Mouse (Mus musculus) liver, adult 2 months (tissue): ENCODE measurements around the gene Gabrd. TPM values are rescaled to one million over a fixed set of nuclear protein-coding genes. Genes with fewer than 3 reads are reported as not detected.

Experiments
- DNase-seq: peaks from one replicate; pipeline ENCODE4 v3.0.0-alpha.2; 2011; ENCODE audit warnings: low read depth, low spot score; ENCODE audit errors: extremely low read depth
- H3K27ac ChIP-seq: fragments of 200-500 bp; replicated peaks from 2 replicates; pipeline ENCODE4 v1.5.1; 2012; ENCODE audit warnings: low read depth, mild to moderate bottlenecking, control low read depth, inconsistent platforms, low read length; ENCODE audit not compliant: insufficient read depth
- H3K27me3 ChIP-seq: fragments of 200-500 bp; 2 replicates; pipeline ENCODE4 v1.6.1; 2012; ENCODE audit warnings: mild to moderate bottlenecking, moderate library complexity, low read length, inconsistent platforms; ENCODE audit not compliant: control insufficient read depth, insufficient read depth
- H3K36me3 ChIP-seq: fragments of 200-500 bp; 2 replicates; pipeline ENCODE4 v1.6.1; 2012; ENCODE audit warnings: low read length, inconsistent platforms; ENCODE audit not compliant: control insufficient read depth, insufficient read depth
- H3K4me1 ChIP-seq: fragments of 200-500 bp; 2 replicates; pipeline ENCODE4 v1.6.1; 2011; ENCODE audit warnings: low read length; ENCODE audit not compliant: control insufficient read depth, insufficient read depth
- H3K4me3 ChIP-seq: fragments of 200-500 bp; 2 replicates; pipeline ENCODE4 v1.5.1; 2011; ENCODE audit warnings: low read depth, mild to moderate bottlenecking, control low read depth, low read length, moderate library complexity; ENCODE audit not compliant: insufficient read depth
- H3K79me2 ChIP-seq: fragments of 200-500 bp; 2 replicates; pipeline ENCODE4 v1.6.1; 2012; ENCODE audit warnings: inconsistent platforms, mild to moderate bottlenecking, low read length, moderate library complexity; ENCODE audit not compliant: control insufficient read depth, insufficient read depth
- H3K9ac ChIP-seq: fragments of 200-500 bp; 2 replicates; pipeline ENCODE4 v1.6.1; 2012; ENCODE audit warnings: low read depth, mild to moderate bottlenecking, control low read depth, inconsistent platforms, low read length
- CTCF ChIP-seq: fragments of 200-500 bp; IDR thresholded peaks from 2 replicates; pipeline ENCODE4 v1.5.1; 2011; ENCODE audit warnings: low read depth, low read length, control low read depth
- POLR2A ChIP-seq: fragments of 200-500 bp; IDR thresholded peaks from 2 replicates; pipeline ENCODE4 v1.6.1; 2011; ENCODE audit warnings: low read length, control low read depth; ENCODE audit not compliant: insufficient read depth; ENCODE audit errors: extremely low read depth
- WGBS: fragments of 180-500 bp; shearing (Covaris S2); methylation state at CpG from one replicate; pipeline ENCODE4 v1.1.7; 2018; 5-methylcytosine and 5-hydroxymethylcytosine counted together
- polyA plus RNA-seq: library from polyadenylated mRNA; depleted of rRNA; stranded (reverse); fragments of >200 nt; gene quantifications from 2 replicates; pipeline ENCODE4 v1.2.3, GENCODE M21; 2012
- total RNA-seq: library from RNA; depleted of rRNA; stranded (reverse); fragments of >200 nt; gene quantifications from 2 replicates; pipeline ENCODE4 v1.2.3, GENCODE M21; 2014

Gabrd gene
- total and polyA plus RNA-seq, 2 experiments, result under 0.01 to 0.11 TPM

GRCm38 (mm10) chr4:155413641-155414335, 15.9 kb upstream of the Gabrd start:
- no peak overlapping the region for H3K27ac ChIP-seq
- H3K36me3 ChIP-seq, result no peaks in the 10 kb centered on the region
- H3K27me3 ChIP-seq, result peaks cover 5% of the 10 kb centered on the region
- H3K9ac ChIP-seq, result no peak overlapping the region
- no peaks in the 10 kb centered on the region for H3K79me2 ChIP-seq
- no peak overlapping the region for H3K4me3 ChIP-seq
- WGBS, result 90% methylated on average over 11 of the region's 11 CpGs
- DNase-seq, result no peak
- TF ChIP-seq POLR2A, result no peak
- TF ChIP-seq CTCF, result no peak
- H3K4me1 ChIP-seq, result no peaks in the 10 kb centered on the region

GRCm38 (mm10) chr4:155412124-155412523, 14.2 kb upstream of the Gabrd start:
- Histone ChIP-seq H3K36me3 (no peaks in the 10 kb centered on the region), H3K9ac (no peak overlapping the region), H3K4me3 (no peak overlapping the region), H3K27ac (no peak overlapping the region), H3K4me1 (no peaks in the 10 kb centered on the region), H3K27me3 (peaks cover 5% of the 10 kb centered on the region), H3K79me2 (no peaks in the 10 kb centered on the region)
- no peak for TF ChIP-seq POLR2A
- no peak for TF ChIP-seq CTCF
- WGBS, result 88% methylated on average over 6 of the region's 6 CpGs
- no peak for DNase-seq

GRCm38 (mm10) chr4:155409058-155409776, 11.3 kb upstream of the Gabrd start, which contains the start of gene Cfap74:
Gene Cfap74 (plus strand): TSS chr4:155409190.
- 5% methylated on average over 35 of the region's 35 CpGs for WGBS

GRCm38 (mm10) chr4:155408695-155409057, 10.8 kb upstream of the Gabrd start:
- no peaks in the 10 kb centered on the region for H3K36me3 ChIP-seq

More at GRCm38 (mm10) chr4:155409058-155409776, 11.3 kb upstream of the Gabrd start, which contains the start of gene Cfap74:
- Histone ChIP-seq H3K27ac (no peak within 1 kb of the TSS), H3K36me3 (no peaks in the 10 kb centered on the region), H3K4me1 (no peaks in the 10 kb centered on the region), H3K4me3 (peak within 1 kb of the TSS; percentile 22; the same call in 1 of the 2 replicates), H3K27me3 (peaks cover 5% of the 10 kb centered on the region), H3K9ac (no peak within 1 kb of the TSS), H3K79me2 (no peaks in the 10 kb centered on the region)
- DNase-seq, result peak; percentile 12
- TF ChIP-seq CTCF (no peak), POLR2A (no peak)

GRCm38 (mm10) chr4:155402489-155402888, 4.6 kb upstream of the Gabrd start:
- Histone ChIP-seq H3K79me2 (no peaks in the 10 kb centered on the region), H3K27me3 (no peaks in the 10 kb centered on the region), H3K4me3 (no peak overlapping the region), H3K9ac (no peak overlapping the region), H3K27ac (no peak overlapping the region), H3K4me1 (no peaks in the 10 kb centered on the region), H3K36me3 (no peaks in the 10 kb centered on the region)
- TF ChIP-seq CTCF, result no peak
- no peak for TF ChIP-seq POLR2A
- no peak for DNase-seq
- WGBS, result 67% methylated on average over 1 of the region's 1 CpGs

More at GRCm38 (mm10) chr4:155408695-155409057, 10.8 kb upstream of the Gabrd start:
- WGBS, result 6% methylated on average over 8 of the region's 8 CpGs
- DNase-seq, result peak; percentile 6
- no peak overlapping the region for H3K27ac ChIP-seq
- no peak; the same call in 1 of the 2 replicates for TF ChIP-seq CTCF
- TF ChIP-seq POLR2A, result no peak
- no peaks in the 10 kb centered on the region for H3K79me2 ChIP-seq
- peaks cover 5% of the 10 kb centered on the region for H3K27me3 ChIP-seq
- H3K4me3 ChIP-seq, result no peak overlapping the region
- H3K9ac ChIP-seq, result no peak overlapping the region
- H3K4me1 ChIP-seq, result no peaks in the 10 kb centered on the region
